Mouse (Mus musculus) E14TG2a.4 (cell line): ENCODE measurements around the gene Kif1b.

Source experiments
- H3K27me3 ChIP-seq: 2 replicates; pipeline ENCODE4 v1.6.1; 2014; ENCODE audit warnings: low read length, control low read depth; ENCODE audit not compliant: insufficient read depth
- H3K36me3 ChIP-seq: 2 replicates; pipeline ENCODE4 v1.6.1; 2014; ENCODE audit warnings: low read length, control low read depth; ENCODE audit not compliant: insufficient read depth
- H3K4me1 ChIP-seq: replicated peaks from 2 replicates; pipeline ENCODE4 v1.6.1; 2014; ENCODE audit warnings: low read depth, low read length, control low read depth
- H3K4me3 ChIP-seq: replicated peaks from 2 replicates; pipeline ENCODE4 v1.5.1; 2014; ENCODE audit warnings: mild to moderate bottlenecking, low read length
- H3K9me3 ChIP-seq: 2 replicates; pipeline ENCODE4 v1.6.1; 2014; ENCODE audit warnings: low read length, control low read depth
- CTCF ChIP-seq: conservative IDR thresholded peaks from 2 replicates; pipeline ENCODE4 v1.5.1; 2014; ENCODE audit warnings: low read length
- NANOG ChIP-seq: IDR thresholded peaks from 2 replicates; pipeline ENCODE4 v1.6.1; 2014; ENCODE audit warnings: borderline replicate concordance, low read length, mixed read lengths
- POU5F1 ChIP-seq: IDR thresholded peaks from 2 replicates; pipeline ENCODE4 v1.6.1; 2014; ENCODE audit warnings: low read length, borderline replicate concordance

Kif1b gene

GRCm38 (mm10) chr4:149307596-149308490 lies at the start of gene Kif1b:
TSS of gene Kif1b (minus strand) at chr4:149307693.
- peaks cover 17% of the 10 kb centered on the region for H3K27me3 ChIP-seq
- no peaks in the 10 kb centered on the region for H3K9me3 ChIP-seq
- H3K4me1 ChIP-seq, result peaks cover 23% of the 10 kb centered on the region
- TF ChIP-seq CTCF (peak; percentile 28), POU5F1 (no peak)
- peak within 1 kb of the TSS; percentile 93 for H3K4me3 ChIP-seq
- no peaks in the 10 kb centered on the region for H3K36me3 ChIP-seq

GRCm38 (mm10) chr4:149354671-149355070 lies 47.2 kb upstream of the Kif1b start:
- no peaks in the 10 kb centered on the region for H3K4me1 ChIP-seq
- H3K36me3 ChIP-seq, result peaks cover 100% of the 10 kb centered on the region
- H3K4me3 ChIP-seq, result no peak overlapping the region
- TF ChIP-seq POU5F1 (no peak), NANOG (no peak), CTCF (no peak)
- H3K27me3 ChIP-seq, result no peaks in the 10 kb centered on the region
- no peaks in the 10 kb centered on the region for H3K9me3 ChIP-seq

DNA sequence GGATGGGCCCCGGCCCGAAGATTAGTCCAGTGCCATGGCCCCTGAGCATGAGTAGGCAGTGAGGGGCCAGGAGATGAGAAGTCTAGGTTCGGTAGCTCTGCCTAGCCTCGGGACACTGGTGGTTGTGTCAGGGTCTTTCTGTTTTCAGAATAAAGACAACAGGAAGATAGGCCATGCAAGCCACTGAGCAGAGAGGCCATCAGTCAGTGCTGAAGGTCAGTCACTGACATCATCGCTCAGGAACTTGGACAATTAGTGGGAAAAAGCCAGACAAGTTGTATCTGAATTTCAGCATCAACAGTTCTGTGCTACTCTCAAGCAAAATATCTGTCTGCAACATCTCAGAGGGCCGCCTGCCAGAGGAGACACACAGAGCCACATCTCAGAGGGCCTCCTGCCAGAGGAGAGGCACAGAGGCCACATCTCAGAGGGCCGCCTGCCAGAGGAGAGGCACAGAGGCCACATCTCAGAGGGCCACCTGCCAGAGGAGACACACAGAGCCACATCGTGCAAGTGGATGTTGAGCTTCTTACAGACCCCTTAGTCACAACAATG lies 44.2 kb upstream of the Kif1b start:
- no peak for TF ChIP-seq NANOG
- no peak for TF ChIP-seq POU5F1
- TF ChIP-seq CTCF, result no peak
- Histone ChIP-seq H3K9me3 (no peaks in the 10 kb centered on the region), H3K4me3 (no peak overlapping the region), H3K36me3 (peaks cover 98% of the 10 kb centered on the region), H3K27me3 (no peaks in the 10 kb centered on the region), H3K4me1 (no peaks in the 10 kb centered on the region)

- H3K9me3 ChIP-seq, result no peaks in the 10 kb centered on the region
- peaks cover 97% of the 10 kb centered on the region for H3K36me3 ChIP-seq
- H3K27me3 ChIP-seq, result no peaks in the 10 kb centered on the region
- TF ChIP-seq NANOG, result no peak
- no peak for TF ChIP-seq POU5F1
- TF ChIP-seq CTCF, result no peak
- H3K4me3 ChIP-seq, result no peak overlapping the region
- H3K4me1 ChIP-seq, result peaks cover 9% of the 10 kb centered on the region; the same call in 1 of the 2 replicates
Measured at GRCm38 (mm10) chr4:149348963-149349362, 41.5 kb upstream of the Kif1b start.

DNA sequence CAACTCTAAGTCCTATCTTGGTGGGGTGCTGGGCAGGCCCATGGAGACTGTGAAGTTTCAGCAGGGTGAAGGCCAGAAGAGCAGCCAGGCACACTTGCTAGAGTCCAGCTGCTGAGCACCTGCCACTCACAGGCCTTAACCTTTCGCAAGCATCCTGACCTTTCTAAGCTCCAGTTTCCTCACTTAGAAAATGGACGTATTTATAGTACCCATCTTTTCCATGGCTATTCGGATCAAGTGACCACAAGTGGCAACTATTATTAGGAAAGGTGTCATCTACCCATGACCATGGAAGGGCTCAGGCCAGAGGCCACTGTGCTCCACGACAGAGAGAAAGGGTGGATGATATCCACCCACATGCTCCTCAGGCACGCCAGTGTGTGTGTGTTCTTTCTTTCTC lies 38.4 kb upstream of the Kif1b start:
- H3K4me1 ChIP-seq, result peaks cover 28% of the 10 kb centered on the region
- TF ChIP-seq POU5F1 (no peak), CTCF (no peak), NANOG (no peak)

GRCm38 (mm10) chr4:149344311-149344710 lies 36.8 kb upstream of the Kif1b start:
- Histone ChIP-seq H3K36me3 (peaks cover 97% of the 10 kb centered on the region), H3K9me3 (no peaks in the 10 kb centered on the region), H3K4me1 (peaks cover 43% of the 10 kb centered on the region), H3K27me3 (no peaks in the 10 kb centered on the region), H3K4me3 (no peak overlapping the region)
- TF ChIP-seq POU5F1, result no peak
- TF ChIP-seq NANOG, result no peak
- TF ChIP-seq CTCF, result no peak

More for the DNA sequence above, 38.4 kb upstream of the Kif1b start:
- Histone ChIP-seq H3K36me3 (peaks cover 97% of the 10 kb centered on the region), H3K4me3 (no peak overlapping the region), H3K9me3 (no peaks in the 10 kb centered on the region), H3K27me3 (no peaks in the 10 kb centered on the region)

- H3K36me3 ChIP-seq, result peaks cover 98% of the 10 kb centered on the region
- H3K4me3 ChIP-seq, result no peak overlapping the region
- TF ChIP-seq CTCF (no peak), POU5F1 (no peak), NANOG (no peak)
- peaks cover 47% of the 10 kb centered on the region for H3K4me1 ChIP-seq
- no peaks in the 10 kb centered on the region for H3K9me3 ChIP-seq
- H3K27me3 ChIP-seq, result no peaks in the 10 kb centered on the region
Measured at GRCm38 (mm10) chr4:149340680-149341079, 33.2 kb upstream of the Kif1b start.

- H3K4me3 ChIP-seq, result no peak overlapping the region
- H3K27me3 ChIP-seq, result no peaks in the 10 kb centered on the region
- no peaks in the 10 kb centered on the region for H3K9me3 ChIP-seq
- TF ChIP-seq POU5F1, result no peak
- TF ChIP-seq CTCF, result no peak
- no peak for TF ChIP-seq NANOG
- peaks cover 43% of the 10 kb centered on the region for H3K4me1 ChIP-seq
- peaks cover 98% of the 10 kb centered on the region for H3K36me3 ChIP-seq
Measured at GRCm38 (mm10) chr4:149339426-149340214, 32.1 kb upstream of the Kif1b start.
